Mouse (Mus musculus): ENCODE measurements around the gene Fstl3.
A peak's percentile ranks its signal among the peaks of the same experiment; 100 is the strongest.

The Fstl3 gene

DNA sequence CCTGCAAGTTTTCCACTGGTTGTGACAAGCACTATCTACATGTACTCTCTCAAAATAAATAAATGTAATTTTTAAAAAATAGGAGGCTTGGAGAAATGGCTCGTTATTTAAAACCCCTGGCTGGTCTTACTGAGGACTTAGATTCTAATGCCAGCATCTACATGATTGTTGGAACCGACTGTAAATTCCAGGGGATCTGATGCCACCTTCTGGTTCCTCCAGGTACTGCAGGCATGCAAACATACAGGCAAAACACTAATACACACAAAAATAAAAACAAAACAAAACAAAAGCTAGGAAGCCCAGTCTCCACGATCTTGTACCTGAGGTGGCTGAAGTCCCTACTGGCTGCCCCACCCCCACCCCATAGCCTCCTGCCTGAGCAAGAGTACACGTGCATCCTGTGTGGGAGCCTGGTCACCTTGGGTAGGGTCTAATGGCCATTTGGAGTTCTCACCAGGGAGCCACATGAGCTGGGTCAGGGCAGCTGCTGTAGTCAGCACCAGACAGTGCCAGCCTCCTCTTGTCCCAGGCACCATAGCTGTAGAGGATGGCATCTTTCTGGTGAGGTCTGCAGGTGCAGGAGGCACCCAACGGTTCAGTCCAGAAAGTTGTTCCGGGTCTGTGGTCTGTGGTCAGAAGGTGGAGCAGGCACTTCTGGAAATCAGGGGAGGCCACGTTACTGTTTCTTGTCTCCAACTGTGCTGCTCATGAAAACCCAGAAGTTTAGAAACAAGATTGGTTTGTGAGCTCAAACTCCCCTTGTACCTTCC lies 11.5 kb downstream of the Fstl3 start:
- no peak for DNase-seq (ENCODE audit: low spot score)

GRCm38 (mm10) chr10:79789581-79789980 lies 12.5 kb downstream of the Fstl3 start:
- DNase-seq (ENCODE audit: low spot score) = no peak

DNA sequence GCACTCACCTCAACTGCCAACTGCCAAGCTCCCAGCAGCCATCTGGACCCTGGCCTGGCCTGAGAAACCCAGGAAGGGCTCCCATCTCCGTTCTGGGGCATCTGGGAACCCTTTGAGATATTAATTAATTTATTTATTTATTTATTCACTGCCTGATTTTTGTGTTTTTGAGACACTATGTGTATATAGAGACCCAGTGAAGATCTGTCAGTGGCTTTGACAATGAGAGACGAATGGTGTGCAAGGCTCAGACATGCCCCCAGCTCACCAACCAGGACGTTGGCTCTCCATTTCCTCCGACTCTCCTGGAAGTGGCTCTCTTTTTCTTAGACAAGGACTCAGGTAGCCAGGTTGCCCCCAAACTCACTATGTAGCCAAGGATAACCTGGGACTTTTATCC lies 13.8 kb downstream of the Fstl3 start, which contains the start of gene Prss57:
Gene Prss57, minus strand, starts transcription at position 101 of the 400 bp plus-strand sequence.
- DNase-seq (ENCODE audit: low spot score) = no peak

DNA sequence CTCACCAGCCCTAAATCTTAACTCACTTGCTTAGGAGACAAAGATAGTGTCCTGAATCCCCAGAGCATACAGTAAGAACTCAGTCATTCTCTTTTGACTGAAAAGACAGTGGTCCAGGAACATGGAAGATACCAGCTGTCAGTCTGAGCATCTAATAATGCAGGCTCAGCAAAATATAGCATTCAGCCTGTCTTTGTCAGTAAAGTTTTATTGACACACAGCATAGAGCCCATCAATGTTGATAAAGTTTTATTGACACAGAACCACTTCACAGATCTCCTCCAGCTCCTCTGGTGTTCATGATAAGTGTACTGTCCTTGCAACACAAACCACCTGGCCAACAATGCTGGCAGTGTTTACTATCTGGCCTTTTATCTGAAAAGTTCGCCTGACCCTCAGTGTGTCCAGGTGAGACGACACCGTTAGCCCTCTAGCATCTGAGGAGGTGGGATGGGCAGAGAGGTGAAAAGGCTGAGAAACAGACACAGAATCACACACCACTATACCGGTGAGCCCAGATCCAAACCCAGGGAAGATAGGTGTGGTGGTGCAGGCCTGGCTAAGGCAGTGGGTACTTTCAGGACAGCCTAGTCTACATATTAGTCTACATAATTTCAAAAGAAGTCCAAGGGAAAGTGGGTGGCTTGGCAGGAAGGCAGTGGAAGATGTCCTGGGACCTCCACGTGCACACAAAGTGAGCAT lies 15.4 kb downstream of the Fstl3 start:
- DNase-seq (ENCODE audit: low spot score) = no peak

DNA sequence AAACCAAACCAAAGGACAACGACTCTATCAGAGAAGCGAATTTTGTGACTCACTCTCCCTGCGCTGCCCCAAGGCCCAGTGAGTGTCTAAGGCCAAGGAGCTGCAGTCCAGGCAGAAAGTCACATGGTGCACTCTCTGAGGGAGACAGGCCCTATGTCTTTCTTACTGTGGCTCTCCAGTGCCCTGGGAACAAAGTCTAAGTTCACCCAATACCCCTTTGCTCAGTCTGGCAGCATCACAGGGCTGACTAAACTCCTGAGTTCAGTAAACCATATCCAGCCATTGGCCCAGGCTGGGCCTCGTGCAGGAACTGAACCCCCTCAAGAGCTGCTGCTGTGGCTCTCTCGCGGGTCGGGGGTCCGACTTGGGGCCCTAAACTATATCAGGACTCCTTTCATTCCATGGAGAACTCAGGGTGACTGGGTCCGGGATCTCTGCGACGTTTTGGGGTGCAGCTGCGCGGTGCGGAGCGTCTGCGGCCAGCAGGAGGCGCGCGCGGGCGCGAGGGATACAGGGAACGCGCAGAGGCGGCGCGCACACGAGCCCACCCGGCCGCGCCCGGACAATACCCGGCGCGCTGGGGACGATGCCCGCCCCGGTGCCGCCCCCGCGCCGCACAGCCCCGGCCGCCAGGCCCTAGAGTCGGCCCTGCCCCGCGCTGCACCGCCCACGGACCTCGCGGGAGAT lies 16.1 kb downstream of the Fstl3 start, which contains the start of gene Palm:
Gene Palm, plus strand, starts transcription at position 522 of the 687 bp plus-strand sequence.
- peak; percentile 51 for DNase-seq (ENCODE audit: low spot score)

GRCm38 (mm10) chr10:79793738-79794490 lies 16.8 kb downstream of the Fstl3 start:
- DNase-seq (ENCODE audit: low spot score) = no peak

GRCm38 (mm10) chr10:79794491-79794931 lies 17.4 kb downstream of the Fstl3 start:
- peak; percentile 72 for DNase-seq (ENCODE audit: low spot score)

DNA sequence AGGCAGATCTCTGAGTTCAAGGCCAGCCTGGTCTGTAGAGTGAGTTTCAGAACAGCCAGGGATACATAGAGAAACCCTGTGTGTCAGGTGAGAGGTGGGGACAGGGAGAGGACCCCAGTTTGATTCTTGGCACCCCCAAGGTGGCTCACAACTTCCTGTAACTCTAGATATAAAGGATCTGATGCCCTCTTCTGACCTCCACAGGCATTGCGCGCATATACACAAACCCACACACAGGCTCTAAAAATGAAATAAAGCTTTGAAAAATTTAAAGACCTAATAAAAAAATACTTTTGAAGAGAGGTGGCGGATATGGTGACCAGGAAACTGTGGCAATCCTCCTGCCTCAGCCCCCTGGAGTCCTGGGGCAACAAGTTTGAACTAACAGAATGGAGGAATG lies 18.8 kb downstream of the Fstl3 start:
- no peak for DNase-seq (ENCODE audit: low spot score)

GRCm38 (mm10) chr10:79797326-79797725 lies 20.3 kb downstream of the Fstl3 start:
- DNase-seq (ENCODE audit: low spot score) = no peak

GRCm38 (mm10) chr10:79798289-79798928 lies 21.3 kb downstream of the Fstl3 start:
- no peak for DNase-seq (ENCODE audit: low spot score)

- DNase-seq (ENCODE audit: low spot score) = no peak
Measured at GRCm38 (mm10) chr10:79800508-79800907, 23.4 kb downstream of the Fstl3 start.

- DNase-seq (ENCODE audit: low spot score) = no peak
Measured at GRCm38 (mm10) chr10:79801837-79802236, 24.8 kb downstream of the Fstl3 start.

DNA sequence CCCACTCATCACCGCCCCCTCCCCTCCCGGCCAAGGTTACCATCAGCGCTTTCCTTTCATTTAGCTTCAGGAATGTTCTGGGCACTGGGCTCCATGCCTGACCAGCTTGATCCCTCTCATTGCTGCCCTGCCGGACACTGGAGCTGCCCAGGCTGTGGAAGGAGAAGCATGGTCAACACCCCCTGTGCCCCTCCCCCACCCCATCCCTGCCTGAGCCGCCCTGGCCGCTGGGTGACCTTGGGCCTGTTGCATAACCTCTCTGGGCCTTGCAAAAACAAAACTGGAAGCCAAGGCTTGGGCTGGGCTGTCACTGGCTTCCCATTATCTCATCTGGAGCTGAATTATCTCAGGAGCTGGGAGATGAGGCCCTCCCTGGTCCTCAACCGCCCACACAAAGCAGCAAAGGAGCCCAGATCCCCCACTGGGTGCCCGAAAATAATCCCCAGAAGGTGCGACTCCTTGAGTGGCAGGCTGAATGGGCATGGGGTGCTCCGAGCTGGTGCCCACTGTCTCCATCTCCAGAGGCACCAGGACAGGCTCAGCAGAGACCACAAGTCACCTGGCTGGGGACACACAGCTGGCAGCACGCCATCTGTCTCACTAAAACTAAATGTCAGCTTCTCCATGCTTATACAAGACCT lies 25.4 kb downstream of the Fstl3 start:
- DNase-seq (ENCODE audit: low spot score) = peak; percentile 88

DNA sequence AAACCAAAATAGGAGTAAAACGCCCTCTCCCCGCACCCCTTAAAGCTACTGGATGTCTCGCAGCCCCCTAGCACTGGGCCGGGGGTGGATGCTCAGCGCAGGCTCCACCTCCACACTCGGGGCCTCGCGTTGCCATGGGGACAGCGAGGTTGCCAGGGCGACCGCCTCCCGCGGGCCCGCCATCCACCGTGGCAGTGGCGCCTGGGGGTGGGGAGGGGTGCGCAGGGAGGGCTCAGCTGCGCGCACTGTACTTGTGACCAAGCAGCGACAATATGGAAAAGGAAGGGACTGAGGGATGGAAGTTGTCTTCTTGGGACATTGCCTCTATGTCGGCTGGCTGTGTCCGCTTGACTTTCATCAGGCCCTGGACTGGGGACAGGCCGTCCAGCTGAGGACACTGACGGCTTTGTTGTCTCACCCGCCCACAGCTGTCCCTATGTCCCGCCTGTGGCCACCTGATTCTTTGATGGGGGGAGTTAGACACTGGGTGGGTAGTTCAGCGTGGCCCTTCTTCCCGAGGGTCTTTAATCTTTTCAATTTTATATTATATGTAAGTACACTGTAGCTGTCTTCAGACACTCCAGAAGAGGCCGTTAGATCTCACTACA lies 26.7 kb downstream of the Fstl3 start:
- no peak for DNase-seq (ENCODE audit: low spot score)

- no peak for DNase-seq (ENCODE audit: low spot score)
Measured at GRCm38 (mm10) chr10:79805636-79806035, 28.6 kb downstream of the Fstl3 start.

GRCm38 (mm10) chr10:79806331-79806730 lies 29.3 kb downstream of the Fstl3 start:
- no peak for DNase-seq (ENCODE audit: low spot score)

GRCm38 (mm10) chr10:79806972-79807371 lies 29.9 kb downstream of the Fstl3 start:
- DNase-seq (ENCODE audit: low spot score) = no peak

DNA sequence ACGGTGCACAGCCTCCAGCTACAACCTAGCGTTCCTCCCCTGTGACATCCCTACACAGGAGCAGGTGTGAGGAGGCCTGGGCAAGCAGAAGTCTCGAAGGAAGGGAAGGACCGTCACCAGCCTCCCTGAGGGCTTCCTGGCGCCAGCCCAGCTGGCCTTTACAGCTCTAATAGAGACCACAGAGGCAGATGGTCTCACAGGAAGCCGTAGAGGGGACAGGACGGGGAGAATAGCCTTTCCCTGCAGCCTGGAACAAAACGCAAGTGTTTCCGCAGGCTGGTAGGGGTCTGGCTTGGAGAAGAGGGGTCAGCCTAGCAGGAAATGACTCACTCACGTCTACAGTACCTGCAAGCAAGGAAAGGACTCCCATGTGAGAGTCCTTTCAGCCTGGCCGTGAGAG lies 30.8 kb downstream of the Fstl3 start:
- DNase-seq (ENCODE audit: low spot score) = no peak

- DNase-seq (ENCODE audit: low spot score) = no peak
Measured at GRCm38 (mm10) chr10:79808728-79809127, 31.7 kb downstream of the Fstl3 start.

All from ovary, adult 18-20 months (tissue).